Mouse (Mus musculus) myocyte (in vitro differentiated cells): ENCODE measurements around the gene Cacng1. TPM values are rescaled to one million over a fixed set of nuclear protein-coding genes. Genes with fewer than 3 reads are reported as not detected.

ENCODE experiments used
- H3K27me3 ChIP-seq: one replicate; pipeline ENCODE4 v1.6.1; 2011; ENCODE audit not compliant: control insufficient read depth, insufficient read depth, insufficient read length
- H3K36me3 ChIP-seq: one replicate; pipeline ENCODE4 v1.6.1; 2011; ENCODE audit not compliant: control insufficient read depth, insufficient read depth
- H3K4me2 ChIP-seq: one replicate; pipeline ENCODE4 v1.6.1; 2011; ENCODE audit warnings: low read depth, control low read depth
- H3K4me3 ChIP-seq: one replicate; pipeline ENCODE4 v1.5.1; 2011; ENCODE audit warnings: mild to moderate bottlenecking, control low read depth, moderate library complexity
- H3K79me2 ChIP-seq: one replicate; pipeline ENCODE4 v1.6.1; 2011; ENCODE audit not compliant: control insufficient read depth, insufficient read depth
- H3ac ChIP-seq: one replicate; pipeline ENCODE4 v1.6.1; 2011; ENCODE audit not compliant: control insufficient read depth, insufficient read length
- CEBPB ChIP-seq: IDR thresholded peaks from 2 replicates; pipeline ENCODE4 v1.6.1; 2011; ENCODE audit warnings: mild to moderate bottlenecking, moderate library complexity; ENCODE audit not compliant: poor library complexity, insufficient read depth, severe bottlenecking
- E2F4 ChIP-seq: IDR thresholded peaks from one replicate; pipeline ENCODE4 v1.6.1; 2011; ENCODE audit warnings: mild to moderate bottlenecking, control low read depth, moderate library complexity; ENCODE audit not compliant: insufficient read depth
- MAX ChIP-seq: IDR thresholded peaks from one replicate; pipeline ENCODE4 v1.6.1; 2011; ENCODE audit warnings: low read depth, mild to moderate bottlenecking, control low read depth
- MYOD1 ChIP-seq, 3 experiments: IDR thresholded peaks; one replicate each; pipeline ENCODE4 v1.6.1; 2011; ENCODE audit warnings: control low read depth in 2 of 3, low read depth in 2 of 3, mild to moderate bottlenecking in 2 of 3, moderate library complexity in 1 of 3; ENCODE audit not compliant: insufficient read length in 2 of 3, control insufficient read depth in 1 of 3
- MYOG ChIP-seq, 3 experiments: IDR thresholded peaks; one replicate each; pipeline ENCODE4 v1.6.1; 2011; ENCODE audit warnings: control low read depth in 2 of 3, low read depth in 2 of 3, mild to moderate bottlenecking in 2 of 3; ENCODE audit not compliant: insufficient read length in 2 of 3, control insufficient read depth in 1 of 3, insufficient read depth in 1 of 3
- POLR2A ChIP-seq: IDR thresholded peaks from one replicate; pipeline ENCODE4 v1.6.1; 2011; ENCODE audit warnings: low read depth, mild to moderate bottlenecking, control low read depth, moderate library complexity; ENCODE audit not compliant: insufficient read length
- POLR2AphosphoS2 ChIP-seq: IDR thresholded peaks from one replicate; pipeline ENCODE4 v1.6.1; 2011; ENCODE audit warnings: low read depth, control low read depth; ENCODE audit not compliant: insufficient read length
- REST ChIP-seq: IDR thresholded peaks from one replicate; pipeline ENCODE4 v1.6.1; 2011; ENCODE audit warnings: mild to moderate bottlenecking, control low read depth, moderate library complexity; ENCODE audit not compliant: insufficient read depth, insufficient read length
- SRF ChIP-seq: IDR thresholded peaks from one replicate; pipeline ENCODE4 v1.6.1; 2011; ENCODE audit warnings: low read depth; ENCODE audit not compliant: control insufficient read depth, insufficient read length
- TCF12 ChIP-seq: IDR thresholded peaks from one replicate; pipeline ENCODE4 v1.6.1; 2011; ENCODE audit warnings: mild to moderate bottlenecking, control low read depth; ENCODE audit not compliant: poor library complexity, insufficient read depth, severe bottlenecking
- TCF3 ChIP-seq: IDR thresholded peaks from one replicate; pipeline ENCODE4 v1.6.1; 2011; ENCODE audit warnings: low read depth, control low read depth; ENCODE audit not compliant: insufficient read length
- USF1 ChIP-seq: IDR thresholded peaks from one replicate; pipeline ENCODE4 v1.6.1; 2011; ENCODE audit warnings: low read depth, mild to moderate bottlenecking, control low read depth, moderate library complexity
- polyA plus RNA-seq: library from polyadenylated mRNA; unstranded; fragments of >200 nt; fragmentation: generic; extraction: Trizol; gene quantifications from one replicate; pipeline ENCODE4 v1.2.1, GENCODE M21; 2012; ENCODE audit warnings: missing spikeins

Cacng1 gene
- polyA plus RNA-seq, 1 experiment: 603 TPM

DNA sequence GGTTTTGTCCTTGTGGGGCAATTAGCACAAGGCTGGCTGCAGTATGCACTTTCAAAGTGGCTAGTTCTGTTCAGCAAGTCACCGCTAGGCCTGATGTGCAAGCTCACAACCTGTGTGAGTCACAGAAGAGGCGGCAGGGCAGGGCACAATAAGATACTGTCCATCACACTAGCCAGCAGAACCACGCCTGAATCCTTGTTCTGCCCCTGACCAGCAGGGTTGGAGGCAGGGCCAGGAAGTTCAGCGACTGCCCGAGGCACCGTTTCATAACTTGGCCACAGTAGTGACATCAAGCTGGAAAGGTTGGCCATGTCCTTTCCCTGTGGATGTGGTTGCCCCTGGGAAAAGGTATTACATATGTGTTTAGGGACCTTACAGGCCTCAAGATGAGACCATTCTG is 21.6 kb upstream of the Cacng1 start:
- no peak overlapping the region for H3K4me2 ChIP-seq
- no peak overlapping the region for H3K4me3 ChIP-seq
- TF ChIP-seq E2F4: no peak
- no peak for TF ChIP-seq USF1
- TF ChIP-seq REST: no peak
- no peak for TF ChIP-seq TCF12
- TF ChIP-seq TCF3: no peak
- no peak for TF ChIP-seq CEBPB
- no peak for TF ChIP-seq MYOD1 (IDR thresholded peaks at IDR 0.05; ENCODE audit: control insufficient read depth in 1 of 3, insufficient read length in 2 of 3, low read depth in 2 of 3)
- TF ChIP-seq SRF: no peak
- no peak for TF ChIP-seq POLR2AphosphoS2
- TF ChIP-seq MYOG (IDR thresholded peaks at IDR 0.05; ENCODE audit: control insufficient read depth in 1 of 3, insufficient read depth in 1 of 3, insufficient read length in 2 of 3, low read depth in 2 of 3): no peak
- no peak for TF ChIP-seq MAX
- TF ChIP-seq POLR2A: no peak
- no peaks in the 10 kb centered on the region for H3K79me2 ChIP-seq
- no peaks in the 10 kb centered on the region for H3K27me3 ChIP-seq
- no peaks in the 10 kb centered on the region for H3K36me3 ChIP-seq
- H3ac ChIP-seq: no peak overlapping the region

DNA sequence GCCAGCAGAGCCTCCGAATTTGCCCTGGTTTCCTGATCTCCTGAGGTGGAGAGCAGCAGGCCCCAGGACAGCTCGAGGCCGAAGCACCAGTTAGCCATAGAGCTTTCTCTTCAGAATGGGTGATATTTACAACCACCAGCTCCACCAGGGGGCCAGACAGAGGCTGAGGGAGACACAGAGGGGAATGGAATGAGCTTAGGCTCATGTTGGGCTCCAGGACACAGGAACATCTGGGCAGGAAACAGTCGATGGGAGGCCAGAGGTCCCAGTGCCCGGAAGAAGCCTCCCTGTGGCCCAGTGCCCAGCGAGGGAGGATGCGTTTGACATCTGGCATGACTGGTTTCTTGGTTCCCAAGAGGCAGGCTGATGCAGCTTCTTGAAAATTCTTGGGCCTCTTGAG is 17.8 kb upstream of the Cacng1 start:
- no peak overlapping the region for H3K4me3 ChIP-seq
- no peaks in the 10 kb centered on the region for H3K36me3 ChIP-seq
- TF ChIP-seq TCF3: no peak
- no peak for TF ChIP-seq MYOG (IDR thresholded peaks at IDR 0.05; ENCODE audit: control insufficient read depth in 1 of 3, insufficient read depth in 1 of 3, insufficient read length in 2 of 3, low read depth in 2 of 3)
- no peak for TF ChIP-seq E2F4
- no peak for TF ChIP-seq POLR2A
- TF ChIP-seq TCF12: no peak
- no peak for TF ChIP-seq MAX
- H3K4me2 ChIP-seq: no peak overlapping the region
- no peaks in the 10 kb centered on the region for H3K27me3 ChIP-seq
- no peaks in the 10 kb centered on the region for H3K79me2 ChIP-seq
- no peak overlapping the region for H3ac ChIP-seq

GRCm38 (mm10) chr11:107731498-107731897 is 15.2 kb upstream of the Cacng1 start:
- Histone ChIP-seq H3K4me2 (peak overlapping the region; percentile 73), H3K4me3 (no peak overlapping the region), H3K27me3 (no peaks in the 10 kb centered on the region), H3K79me2 (no peaks in the 10 kb centered on the region), H3K36me3 (no peaks in the 10 kb centered on the region), H3ac (no peak overlapping the region)
- TF ChIP-seq MAX (no peak), MYOD1 (IDR thresholded peaks at IDR 0.05; ENCODE audit: control insufficient read depth in 1 of 3, insufficient read length in 2 of 3, low read depth in 2 of 3) (peak; percentile 79 to 99 (median 91)), CEBPB (peak; percentile 38; the same call in 1 of the 2 replicates), SRF (peak; percentile 26), USF1 (no peak), POLR2AphosphoS2 (no peak), MYOG (IDR thresholded peaks at IDR 0.05; ENCODE audit: control insufficient read depth in 1 of 3, insufficient read depth in 1 of 3, insufficient read length in 2 of 3, low read depth in 2 of 3) (peak; percentile 92 to 99 (median 97)), POLR2A (no peak), REST (no peak), TCF12 (peak; percentile 86), TCF3 (peak; percentile 82), E2F4 (no peak)

DNA sequence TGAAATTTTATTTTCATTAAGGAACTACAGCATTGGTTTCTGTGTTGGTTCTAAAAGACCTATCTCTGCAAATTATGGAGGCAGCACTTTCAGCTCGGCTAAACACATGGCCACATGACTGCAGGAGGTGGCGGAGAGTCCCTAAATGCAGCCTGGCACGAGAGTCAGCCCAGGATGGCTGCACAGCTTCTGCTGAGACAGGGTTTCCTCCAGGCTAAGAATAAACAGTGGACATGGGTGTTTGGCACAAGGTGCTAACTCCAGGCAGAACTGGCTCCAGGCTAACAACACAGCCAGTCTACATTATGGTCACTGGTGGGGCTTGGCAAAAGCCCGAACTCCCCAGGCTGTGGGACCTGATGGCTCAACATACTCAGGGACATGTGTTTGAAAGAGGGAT is 14.6 kb upstream of the Cacng1 start:
- Histone ChIP-seq H3K27me3 (no peaks in the 10 kb centered on the region), H3K36me3 (no peaks in the 10 kb centered on the region), H3K4me2 (peak overlapping the region; percentile 73), H3K79me2 (no peaks in the 10 kb centered on the region), H3K4me3 (no peak overlapping the region), H3ac (no peak overlapping the region)
- TF ChIP-seq MYOD1 (IDR thresholded peaks at IDR 0.05; ENCODE audit: control insufficient read depth in 1 of 3, insufficient read length in 2 of 3, low read depth in 2 of 3): peak in 1 of 3 experiments; percentile 16
- TF ChIP-seq REST: no peak
- peak; percentile 11 for TF ChIP-seq USF1
- TF ChIP-seq SRF: no peak
- peak in 1 of 3 experiments; percentile 18 for TF ChIP-seq MYOG (IDR thresholded peaks at IDR 0.05; ENCODE audit: control insufficient read depth in 1 of 3, insufficient read depth in 1 of 3, insufficient read length in 2 of 3, low read depth in 2 of 3)
- TF ChIP-seq MAX: no peak
- TF ChIP-seq CEBPB: no peak
- TF ChIP-seq POLR2A: peak; percentile 31

- H3K4me3 ChIP-seq: no peak overlapping the region
- H3K36me3 ChIP-seq: no peaks in the 10 kb centered on the region
- H3K79me2 ChIP-seq: no peaks in the 10 kb centered on the region
- no peaks in the 10 kb centered on the region for H3K27me3 ChIP-seq
- TF ChIP-seq MAX (no peak), TCF12 (no peak), USF1 (no peak), REST (no peak), SRF (no peak), MYOD1 (IDR thresholded peaks at IDR 0.05; ENCODE audit: control insufficient read depth in 1 of 3, insufficient read length in 2 of 3, low read depth in 2 of 3) (peak in 1 of 3 experiments; percentile 34), CEBPB (0 out of 2 replicates have a peak, but pooled peaks have one; percentile 1), MYOG (IDR thresholded peaks at IDR 0.05; ENCODE audit: control insufficient read depth in 1 of 3, insufficient read depth in 1 of 3, insufficient read length in 2 of 3, low read depth in 2 of 3) (no peak), POLR2A (no peak), E2F4 (no peak)
- H3K4me2 ChIP-seq: peak overlapping the region; percentile 77
- H3ac ChIP-seq: no peak overlapping the region
Measured at GRCm38 (mm10) chr11:107729141-107729540, 12.8 kb upstream of the Cacng1 start.
